Mouse (Mus musculus): Measurements from ENCODE around the gene Zfp212. TPM values are rescaled to one million over a fixed set of nuclear protein-coding genes. Genes with fewer than 3 reads are reported as not detected.

Zfp212 gene
- polyA plus RNA-seq, 1 experiment from 2014 or later: 18.7 TPM

- no peak overlapping the region for H3K4me3 ChIP-seq (replicated peaks)
- no peak overlapping the region for H3K27ac ChIP-seq (replicated peaks)
- 73% methylated on average over 4 of the region's 4 CpGs for WGBS
- no peak overlapping the region for H3K4me2 ChIP-seq (replicated peaks)
- peaks cover 88% of the 10 kb centered on the region for H3K36me3 ChIP-seq
- ATAC-seq (ENCODE audit: insufficient number of reproducible peaks, low FRiP score, low TSS enrichment, low read depth): no peak
- H3K27me3 ChIP-seq: no peaks in the 10 kb centered on the region
- no peaks in the 10 kb centered on the region for H3K4me1 ChIP-seq
- no peaks in the 10 kb centered on the region for H3K9me3 ChIP-seq (replicated peaks)
- no peak overlapping the region for H3K9ac ChIP-seq
Observed at GRCm38 (mm10) chr6:47903587-47903986, 16.7 kb upstream of the Zfp212 start.

GRCm38 (mm10) chr6:47904361-47904760 lies 15.9 kb upstream of the Zfp212 start:
- no peak for ATAC-seq (ENCODE audit: insufficient number of reproducible peaks, low FRiP score, low TSS enrichment, low read depth)
- Histone ChIP-seq H3K4me1 (no peaks in the 10 kb centered on the region), H3K4me3 (replicated peaks) (no peak overlapping the region), H3K36me3 (peaks cover 81% of the 10 kb centered on the region), H3K9ac (no peak overlapping the region), H3K27me3 (no peaks in the 10 kb centered on the region), H3K4me2 (replicated peaks) (no peak overlapping the region), H3K9me3 (replicated peaks) (no peaks in the 10 kb centered on the region), H3K27ac (replicated peaks) (no peak overlapping the region)
- WGBS: 59% methylated on average over 19 of the region's 19 CpGs

GRCm38 (mm10) chr6:47904917-47905695 lies 15.2 kb upstream of the Zfp212 start:
- Histone ChIP-seq H3K9me3 (replicated peaks) (no peaks in the 10 kb centered on the region), H3K27me3 (no peaks in the 10 kb centered on the region), H3K4me1 (no peaks in the 10 kb centered on the region), H3K36me3 (peaks cover 73% of the 10 kb centered on the region), H3K27ac (replicated peaks) (no peak overlapping the region), H3K9ac (no peak overlapping the region), H3K4me3 (replicated peaks) (no peak overlapping the region), H3K4me2 (replicated peaks) (no peak overlapping the region)
- no peak for ATAC-seq (ENCODE audit: insufficient number of reproducible peaks, low FRiP score, low TSS enrichment, low read depth)
- 69% methylated on average over 44 of the region's 44 CpGs for WGBS

GRCm38 (mm10) chr6:47906326-47906725 lies 13.9 kb upstream of the Zfp212 start:
- no peak overlapping the region for H3K27ac ChIP-seq (replicated peaks)
- no peaks in the 10 kb centered on the region for H3K27me3 ChIP-seq
- peaks cover 63% of the 10 kb centered on the region for H3K36me3 ChIP-seq
- no peak overlapping the region for H3K9ac ChIP-seq
- H3K4me2 ChIP-seq (replicated peaks): no peak overlapping the region
- H3K4me1 ChIP-seq: no peaks in the 10 kb centered on the region
- no peaks in the 10 kb centered on the region for H3K9me3 ChIP-seq (replicated peaks)
- H3K4me3 ChIP-seq (replicated peaks): no peak overlapping the region
- WGBS: 97% methylated on average over 5 of the region's 5 CpGs
- ATAC-seq (ENCODE audit: insufficient number of reproducible peaks, low FRiP score, low TSS enrichment, low read depth): no peak

DNA sequence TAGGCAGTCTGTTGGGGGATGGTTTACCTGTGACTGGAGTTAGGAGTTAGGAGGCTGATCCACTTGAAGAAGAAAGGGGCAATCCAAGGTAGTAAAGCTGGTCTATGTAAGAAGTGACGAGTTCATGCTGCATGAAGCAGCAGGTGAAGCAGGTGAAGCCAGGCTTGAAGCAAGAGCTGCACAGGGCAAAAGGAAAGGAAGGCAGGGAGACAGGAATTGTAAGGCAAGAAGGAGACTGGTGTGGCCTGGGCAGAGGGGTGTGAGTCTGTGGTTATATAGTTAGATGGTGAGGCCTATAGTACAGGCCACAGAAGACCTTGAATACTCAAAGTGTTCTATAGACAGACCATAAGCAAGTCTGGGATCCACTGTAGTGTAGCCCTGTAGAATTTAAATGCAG lies 11.3 kb upstream of the Zfp212 start:
- H3K36me3 ChIP-seq: peaks cover 36% of the 10 kb centered on the region
- H3K9me3 ChIP-seq (replicated peaks): no peaks in the 10 kb centered on the region
- no peak overlapping the region for H3K4me3 ChIP-seq (replicated peaks)
- H3K4me1 ChIP-seq: no peaks in the 10 kb centered on the region
- WGBS: 82% methylated on average over 1 of the region's 1 CpGs
- no peaks in the 10 kb centered on the region for H3K27me3 ChIP-seq
- ATAC-seq (ENCODE audit: insufficient number of reproducible peaks, low FRiP score, low TSS enrichment, low read depth): no peak
- H3K9ac ChIP-seq: no peak overlapping the region
- no peak overlapping the region for H3K27ac ChIP-seq (replicated peaks)
- H3K4me2 ChIP-seq (replicated peaks): no peak overlapping the region

- H3K27ac ChIP-seq (replicated peaks): no peak overlapping the region
- no peak overlapping the region for H3K4me2 ChIP-seq (replicated peaks)
- H3K9ac ChIP-seq: no peak overlapping the region
- no peak for ATAC-seq (ENCODE audit: insufficient number of reproducible peaks, low FRiP score, low TSS enrichment, low read depth)
- H3K4me3 ChIP-seq (replicated peaks): no peak overlapping the region
- no peaks in the 10 kb centered on the region for H3K9me3 ChIP-seq (replicated peaks)
- 48% methylated on average over 1 of the region's 1 CpGs for WGBS
- no peaks in the 10 kb centered on the region for H3K27me3 ChIP-seq
- H3K4me1 ChIP-seq: no peaks in the 10 kb centered on the region
- peaks cover 11% of the 10 kb centered on the region for H3K36me3 ChIP-seq
Observed at GRCm38 (mm10) chr6:47911650-47912049, 8.6 kb upstream of the Zfp212 start.

DNA sequence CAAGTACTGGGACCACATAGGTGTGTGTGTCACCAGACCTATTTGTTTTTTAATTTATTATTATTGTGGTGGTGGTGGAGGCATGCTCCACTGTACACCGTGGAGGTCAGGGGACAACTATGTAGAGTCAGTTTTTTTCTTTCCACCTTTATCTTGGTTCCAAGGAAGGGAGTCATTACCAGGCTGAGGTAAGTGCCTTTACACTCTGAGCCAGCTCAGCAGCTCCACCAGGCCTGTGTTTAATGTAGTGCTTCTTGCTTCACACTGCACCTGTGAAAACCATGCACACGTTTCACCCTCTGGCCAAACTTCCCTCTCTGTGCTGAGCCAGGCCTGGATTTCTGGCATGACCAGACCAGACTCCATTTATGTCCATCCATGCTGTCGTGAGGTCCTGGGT lies 7.3 kb upstream of the Zfp212 start:
- Histone ChIP-seq H3K4me3 (replicated peaks) (no peak overlapping the region), H3K27ac (replicated peaks) (no peak overlapping the region), H3K27me3 (no peaks in the 10 kb centered on the region), H3K36me3 (no peaks in the 10 kb centered on the region; the same call in 1 of the 2 replicates), H3K4me1 (no peaks in the 10 kb centered on the region), H3K9me3 (replicated peaks) (no peaks in the 10 kb centered on the region), H3K9ac (no peak overlapping the region), H3K4me2 (replicated peaks) (no peak overlapping the region)
- no peak for ATAC-seq (ENCODE audit: insufficient number of reproducible peaks, low FRiP score, low TSS enrichment, low read depth)
- WGBS: 52% methylated on average over 3 of the region's 3 CpGs

DNA sequence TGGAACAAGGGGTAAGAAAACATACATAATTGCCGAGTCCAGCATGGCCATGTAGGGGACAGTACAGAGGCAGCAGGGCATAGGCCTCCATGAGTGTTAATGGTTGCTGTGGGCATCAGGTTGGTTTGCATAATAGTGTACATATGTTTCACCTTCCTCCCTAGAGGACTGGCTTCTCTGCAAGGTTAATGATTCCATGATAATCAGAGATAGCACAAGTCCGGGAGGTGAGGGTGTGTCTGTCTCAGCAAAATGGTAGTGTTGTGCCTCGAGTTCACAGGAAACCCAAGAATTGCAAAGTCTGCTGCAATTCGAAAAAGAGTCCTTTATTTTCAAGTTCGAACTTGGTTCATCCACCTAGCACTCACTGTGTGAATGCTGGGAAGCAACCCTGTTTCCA lies 3.2 kb upstream of the Zfp212 start:
- Histone ChIP-seq H3K27ac (replicated peaks) (no peak overlapping the region), H3K4me2 (replicated peaks) (no peak overlapping the region), H3K9ac (no peak overlapping the region), H3K27me3 (no peaks in the 10 kb centered on the region), H3K4me3 (replicated peaks) (no peak overlapping the region), H3K4me1 (peaks cover 12% of the 10 kb centered on the region), H3K9me3 (replicated peaks) (no peaks in the 10 kb centered on the region), H3K36me3 (no peaks in the 10 kb centered on the region)
- 74% methylated on average over 5 of the region's 5 CpGs for WGBS
- ATAC-seq (ENCODE audit: insufficient number of reproducible peaks, low FRiP score, low TSS enrichment, low read depth): no peak

DNA sequence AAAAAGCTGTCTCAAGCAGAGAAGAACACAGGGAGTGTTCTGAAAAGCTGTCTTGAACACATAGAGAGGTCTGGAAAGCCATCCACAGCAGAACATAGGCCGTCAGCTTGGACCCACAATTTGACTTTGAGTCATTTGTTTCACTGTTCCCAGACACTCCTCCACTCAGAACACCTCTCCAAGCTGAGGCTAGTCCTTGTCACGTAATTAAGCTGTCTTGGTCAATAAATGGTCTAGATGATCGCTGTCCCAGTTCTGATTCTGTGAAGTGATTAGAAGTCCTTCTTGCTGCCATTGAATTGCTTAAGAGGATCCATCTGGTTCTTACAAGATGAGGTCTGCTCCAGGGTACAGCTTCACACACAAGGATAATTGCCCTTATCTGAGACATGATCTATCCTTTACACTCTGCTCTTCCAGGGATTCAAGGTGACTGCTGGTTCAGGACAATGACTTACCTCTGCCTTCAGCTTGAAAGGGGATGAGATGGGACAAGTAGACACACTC lies 1.5 kb upstream of the Zfp212 start:
- peaks cover 20% of the 10 kb centered on the region for H3K4me1 ChIP-seq
- no peak overlapping the region for H3K4me2 ChIP-seq (replicated peaks)
- no peak for ATAC-seq (ENCODE audit: insufficient number of reproducible peaks, low FRiP score, low TSS enrichment, low read depth)
- H3K9ac ChIP-seq: no peak overlapping the region
- 66% methylated on average over 3 of the region's 3 CpGs for WGBS
- no peak overlapping the region for H3K27ac ChIP-seq (replicated peaks)
- no peak overlapping the region for H3K4me3 ChIP-seq (replicated peaks)
- H3K9me3 ChIP-seq (replicated peaks): no peaks in the 10 kb centered on the region
- no peaks in the 10 kb centered on the region for H3K36me3 ChIP-seq
- no peaks in the 10 kb centered on the region for H3K27me3 ChIP-seq

GRCm38 (mm10) chr6:47919646-47920446 lies 430 bp upstream of the Zfp212 start:
- H3K4me1 ChIP-seq: peaks cover 20% of the 10 kb centered on the region
- 26% methylated on average over 11 of the region's 11 CpGs for WGBS
- H3K4me3 ChIP-seq (replicated peaks): peak overlapping the region; percentile 86
- ATAC-seq (ENCODE audit: insufficient number of reproducible peaks, low FRiP score, low TSS enrichment, low read depth): no peak
- H3K9me3 ChIP-seq (replicated peaks): no peaks in the 10 kb centered on the region
- peak overlapping the region; percentile 49 for H3K4me2 ChIP-seq (replicated peaks)
- no peaks in the 10 kb centered on the region for H3K36me3 ChIP-seq
- no peaks in the 10 kb centered on the region for H3K27me3 ChIP-seq
- no peak overlapping the region; the same call in 1 of the 2 replicates for H3K9ac ChIP-seq
- H3K27ac ChIP-seq (replicated peaks): peak overlapping the region; percentile 99

- 48% methylated on average over 12 of the region's 12 CpGs for WGBS
- no peak for ATAC-seq (ENCODE audit: insufficient number of reproducible peaks, low FRiP score, low TSS enrichment, low read depth)
Observed at GRCm38 (mm10) chr6:47942461-47942860, 22.2 kb downstream of the Zfp212 start.

More at GRCm38 (mm10) chr6:47942461-47942860, 22.2 kb downstream of the Zfp212 start:
- H3K4me2 ChIP-seq (replicated peaks): peak overlapping the region; percentile 77
- H3K27ac ChIP-seq (replicated peaks): no peak overlapping the region
- peak overlapping the region; percentile 52 for H3K4me3 ChIP-seq (replicated peaks)
- H3K9me3 ChIP-seq (replicated peaks): no peaks in the 10 kb centered on the region
- H3K27me3 ChIP-seq: no peaks in the 10 kb centered on the region
- peaks cover 13% of the 10 kb centered on the region; the same call in 1 of the 2 replicates for H3K4me1 ChIP-seq
- peaks cover 17% of the 10 kb centered on the region for H3K36me3 ChIP-seq
- H3K9ac ChIP-seq: peak overlapping the region; percentile 70; the same call in 1 of the 2 replicates
